Mouse (Mus musculus) lung, embryonic 14.5 days (tissue): ENCODE measurements around the gene Ric8b. TPM values are rescaled to one million over a fixed set of nuclear protein-coding genes. Genes with fewer than 3 reads are reported as not detected.

Source experiments
- ATAC-seq: fragments of 200-750 bp; cut with Nextera tagmentation; 2 replicates; pipeline ENCODE4 v1.8.0; 2017; ENCODE audit warnings: mild to moderate bottlenecking, moderate TSS enrichment, moderate library complexity; ENCODE audit not compliant: insufficient read depth
- DNase-seq: peaks from one replicate; pipeline ENCODE4 v3.0.0-alpha.2; 2015
- H3K27ac ChIP-seq: fragments of 300-500 bp; sonication (generic); 2 replicates; pipeline ENCODE4 v1.5.1; 2014; ENCODE audit warnings: low read depth, mild to moderate bottlenecking, moderate library complexity
- H3K27me3 ChIP-seq: fragments of 300-500 bp; sonication (generic); 2 replicates; pipeline ENCODE4 v1.6.1; 2014; ENCODE audit warnings: low read length, control low read depth; ENCODE audit not compliant: insufficient read depth
- H3K36me3 ChIP-seq: fragments of 300-500 bp; sonication (generic); 2 replicates; pipeline ENCODE4 v1.6.1; 2014; ENCODE audit warnings: control low read depth; ENCODE audit not compliant: insufficient read depth
- H3K4me1 ChIP-seq: fragments of 300-500 bp; sonication (generic); 2 replicates; pipeline ENCODE4 v1.6.1; 2014; ENCODE audit warnings: antibody characterized with exemption, control low read depth; ENCODE audit not compliant: insufficient read depth
- H3K4me2 ChIP-seq: fragments of 300-500 bp; sonication (generic); 2 replicates; pipeline ENCODE4 v1.6.1; 2014; ENCODE audit warnings: mild to moderate bottlenecking
- H3K4me3 ChIP-seq: fragments of 300-500 bp; sonication (generic); 2 replicates; pipeline ENCODE4 v1.5.1; 2014; ENCODE audit warnings: low read depth, low read length
- H3K9ac ChIP-seq: fragments of 300-500 bp; sonication (generic); 2 replicates; pipeline ENCODE4 v1.6.1; 2014
- H3K9me3 ChIP-seq: fragments of 300-500 bp; sonication (generic); 2 replicates; pipeline ENCODE4 v1.6.1; 2016; ENCODE audit warnings: low read depth, low read length, control low read depth
- CTCF ChIP-seq: IDR thresholded peaks from 2 replicates; pipeline ENCODE4 v1.5.1; 2016; ENCODE audit warnings: antibody characterized with exemption, low read depth
- WGBS: fragments of 180-500 bp; shearing (Covaris S2); extraction: QIAGEN DNeasy Blood & Tissue Kit; methylation state at CpG from one replicate; pipeline ENCODE4 v1.1.7; 2014; 5-methylcytosine and 5-hydroxymethylcytosine counted together
- polyA plus RNA-seq: library from polyadenylated mRNA; unstranded; fragments of >200 nt; fragmentation: Nextera tagmentation; extraction: Ambion mirVana; gene quantifications from 2 replicates; pipeline ENCODE4 v1.2.1, GENCODE M21; 2014

The Ric8b gene
- polyA plus RNA-seq, 1 experiment from 2014 or later = 18.6 TPM

DNA sequence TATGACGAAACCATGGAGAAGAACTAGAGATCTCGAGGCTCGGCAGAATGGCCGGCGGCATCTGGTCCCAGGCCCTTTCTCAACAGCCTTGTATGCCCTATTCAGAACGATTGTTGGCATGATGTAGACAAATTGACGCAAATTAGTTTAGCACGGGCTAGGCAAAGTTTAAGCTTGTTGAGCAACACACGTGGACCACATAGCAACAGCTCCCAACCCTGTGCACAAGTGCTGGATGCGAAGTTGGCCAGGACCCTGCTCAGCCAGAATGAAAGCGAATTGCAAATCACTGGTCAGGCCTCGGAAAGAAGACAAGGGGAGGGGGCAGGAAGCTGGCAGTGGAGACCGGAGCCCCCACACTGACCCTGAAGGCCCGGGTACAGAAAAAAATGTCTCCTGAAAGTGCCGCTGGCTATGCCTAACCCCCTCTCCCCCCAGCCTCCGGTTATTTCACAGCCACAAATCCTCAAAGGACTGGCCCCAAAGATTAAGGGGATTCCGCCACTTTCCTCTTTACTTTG lies 126.8 kb downstream of the Ric8b start:
- 28% methylated on average over 17 of the region's 17 CpGs for WGBS
- Histone ChIP-seq H3K4me2 (peak overlapping the region; percentile 59), H3K4me1 (no peaks in the 10 kb centered on the region; the same call in 1 of the 2 replicates), H3K27ac (no peak overlapping the region), H3K9me3 (no peaks in the 10 kb centered on the region), H3K36me3 (no peaks in the 10 kb centered on the region), H3K27me3 (no peaks in the 10 kb centered on the region), H3K4me3 (no peak overlapping the region), H3K9ac (peak overlapping the region; percentile 44)
- DNase-seq = peak; percentile 47
- TF ChIP-seq CTCF = no peak
- ATAC-seq = 0 out of 2 replicates have a peak, but pooled peaks have one; percentile 36

DNA sequence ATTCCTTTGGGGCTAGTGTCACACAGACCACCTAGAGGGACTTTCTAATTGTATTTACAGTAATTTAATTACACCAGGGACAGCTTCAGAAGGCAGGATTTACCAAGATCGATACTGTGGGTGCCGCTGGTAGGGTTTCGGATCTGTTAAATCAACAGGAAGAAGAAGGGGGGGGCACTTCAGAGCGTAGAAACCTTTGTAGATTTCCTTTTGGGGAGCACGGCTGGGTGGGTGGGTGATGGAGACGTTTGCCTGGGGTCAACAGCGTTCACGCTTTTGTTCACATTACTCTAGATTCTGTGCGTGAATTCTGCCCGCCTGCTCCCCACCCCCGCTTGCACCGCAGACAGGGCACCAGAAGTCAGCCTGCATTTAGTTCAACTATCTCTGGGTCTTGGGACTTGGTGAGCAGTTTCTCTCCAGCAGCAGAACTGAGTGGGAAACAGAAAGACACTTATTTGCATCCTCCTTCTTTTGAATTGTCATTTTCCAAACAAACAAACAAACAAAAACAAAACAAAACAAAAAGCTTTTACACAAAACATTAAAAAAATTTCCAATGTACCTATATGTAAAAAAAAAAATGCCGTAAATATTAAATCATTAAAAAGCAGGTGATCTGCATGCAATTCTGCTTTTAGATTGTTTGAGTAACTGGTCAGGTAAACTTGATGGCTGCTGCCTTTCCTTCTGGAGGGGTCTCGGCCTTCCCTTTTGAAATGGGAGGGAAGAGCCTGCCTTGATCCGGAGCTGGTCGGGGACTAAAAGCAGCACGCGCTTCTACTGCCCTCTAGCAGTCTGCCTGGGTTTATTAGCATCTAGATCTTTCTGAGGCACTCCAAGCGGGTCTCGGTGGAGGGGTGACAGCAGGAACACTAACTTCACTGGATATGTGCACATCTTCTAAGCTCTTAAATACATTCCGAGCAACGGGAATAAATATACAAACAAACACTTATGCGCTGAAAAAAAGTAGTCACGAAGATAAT lies 127.6 kb downstream of the Ric8b start:
- Histone ChIP-seq H3K27ac (no peak overlapping the region), H3K4me2 (peak overlapping the region; percentile 59), H3K4me3 (peak overlapping the region; percentile 24), H3K36me3 (no peaks in the 10 kb centered on the region), H3K9ac (peak overlapping the region; percentile 44), H3K9me3 (no peaks in the 10 kb centered on the region), H3K27me3 (no peaks in the 10 kb centered on the region), H3K4me1 (no peaks in the 10 kb centered on the region; the same call in 1 of the 2 replicates)
- TF ChIP-seq CTCF = peak; percentile 77
- WGBS = 12% methylated on average over 24 of the region's 24 CpGs
- ATAC-seq = 0 out of 2 replicates have a peak, but pooled peaks have one; percentile 55
- DNase-seq = peak; percentile 85

DNA sequence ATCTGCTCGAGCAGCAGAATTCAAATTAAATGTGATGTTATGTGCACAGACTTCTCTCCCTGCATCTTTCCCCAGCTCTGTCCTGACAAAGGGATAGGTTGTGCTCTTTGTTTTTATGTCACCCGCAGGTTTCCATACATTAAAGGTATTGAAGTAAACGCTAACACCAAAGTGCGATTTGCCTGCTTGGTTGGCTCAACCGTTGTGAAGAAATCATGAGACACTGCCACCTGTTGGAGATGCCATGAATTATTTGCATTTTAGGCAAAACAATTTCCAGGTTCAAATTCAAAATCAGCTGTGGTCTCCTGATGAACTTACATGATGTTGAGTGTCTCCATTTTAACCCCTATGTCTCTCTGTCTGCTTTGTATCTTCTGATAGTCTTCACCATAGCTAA lies 129.2 kb downstream of the Ric8b start:
- Histone ChIP-seq H3K27ac (no peak overlapping the region), H3K9me3 (no peaks in the 10 kb centered on the region), H3K36me3 (no peaks in the 10 kb centered on the region), H3K9ac (no peak overlapping the region), H3K4me1 (no peaks in the 10 kb centered on the region; the same call in 1 of the 2 replicates), H3K27me3 (no peaks in the 10 kb centered on the region), H3K4me3 (no peak overlapping the region), H3K4me2 (no peak overlapping the region)
- WGBS = 21% methylated on average over 5 of the region's 5 CpGs
- DNase-seq = peak; percentile 80
- peak; percentile 75 for TF ChIP-seq CTCF
- ATAC-seq = no peak

DNA sequence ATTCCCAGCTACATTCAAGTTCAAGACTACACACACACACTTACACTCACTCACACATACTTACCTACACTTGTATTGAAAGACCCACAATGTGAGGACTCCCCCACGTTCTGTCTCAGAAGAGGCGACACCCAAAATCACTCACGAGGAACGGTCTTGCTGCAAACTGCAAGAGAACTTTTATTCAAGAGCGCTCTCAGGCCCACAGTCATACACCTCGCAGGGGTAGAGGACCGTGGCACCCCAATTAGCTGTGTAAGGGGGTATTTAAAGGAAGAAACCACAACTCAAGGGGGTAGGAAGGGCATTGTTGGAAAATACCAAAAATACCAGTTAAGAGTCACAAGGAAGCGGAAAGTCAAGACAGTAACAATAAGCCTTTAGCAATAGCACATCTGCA lies 130.6 kb downstream of the Ric8b start:
- no peaks in the 10 kb centered on the region for H3K36me3 ChIP-seq
- no peak overlapping the region for H3K27ac ChIP-seq
- no peaks in the 10 kb centered on the region for H3K9me3 ChIP-seq
- no peaks in the 10 kb centered on the region for H3K27me3 ChIP-seq
- ATAC-seq (no peak), DNase-seq (no peak)
- no peak overlapping the region for H3K4me3 ChIP-seq
- no peak overlapping the region for H3K4me2 ChIP-seq
- WGBS = 93% methylated on average over 8 of the region's 8 CpGs
- H3K4me1 ChIP-seq = no peaks in the 10 kb centered on the region; the same call in 1 of the 2 replicates
- no peak for TF ChIP-seq CTCF
- H3K9ac ChIP-seq = no peak overlapping the region

DNA sequence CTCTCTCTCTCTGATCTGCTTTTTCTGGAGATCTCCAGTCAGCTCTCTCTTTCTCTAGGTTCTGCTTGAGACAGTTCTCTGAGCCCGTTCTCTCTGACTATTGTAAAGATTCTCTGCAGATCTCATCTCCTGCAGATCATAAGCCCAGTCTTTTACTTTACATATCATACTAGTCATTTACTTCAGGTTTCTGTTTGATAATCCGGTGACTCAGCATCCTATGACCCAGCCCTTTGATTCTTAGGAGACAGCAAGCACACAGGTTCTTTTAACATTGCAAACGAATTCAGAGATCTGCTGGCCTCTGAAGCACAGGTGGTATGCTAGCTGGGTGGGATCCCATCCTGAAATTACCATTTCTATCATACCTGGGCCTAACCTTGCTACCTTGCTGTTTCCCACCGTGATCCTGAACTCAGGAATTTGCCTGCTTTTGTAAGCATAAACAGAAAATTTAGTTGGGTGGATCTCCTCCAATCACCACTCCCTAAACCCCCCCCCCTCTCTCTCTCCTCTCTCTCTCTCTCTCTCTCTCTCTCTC lies 133.3 kb downstream of the Ric8b start:
- DNase-seq (no peak), ATAC-seq (no peak)
- no peak overlapping the region for H3K4me2 ChIP-seq
- no peaks in the 10 kb centered on the region for H3K36me3 ChIP-seq
- no peak for TF ChIP-seq CTCF
- no peak overlapping the region for H3K4me3 ChIP-seq
- no peak overlapping the region for H3K27ac ChIP-seq
- no peaks in the 10 kb centered on the region for H3K4me1 ChIP-seq
- no peaks in the 10 kb centered on the region for H3K9me3 ChIP-seq
- no peaks in the 10 kb centered on the region for H3K27me3 ChIP-seq
- WGBS = 54% methylated on average over 4 of the region's 4 CpGs
- H3K9ac ChIP-seq = no peak overlapping the region

DNA sequence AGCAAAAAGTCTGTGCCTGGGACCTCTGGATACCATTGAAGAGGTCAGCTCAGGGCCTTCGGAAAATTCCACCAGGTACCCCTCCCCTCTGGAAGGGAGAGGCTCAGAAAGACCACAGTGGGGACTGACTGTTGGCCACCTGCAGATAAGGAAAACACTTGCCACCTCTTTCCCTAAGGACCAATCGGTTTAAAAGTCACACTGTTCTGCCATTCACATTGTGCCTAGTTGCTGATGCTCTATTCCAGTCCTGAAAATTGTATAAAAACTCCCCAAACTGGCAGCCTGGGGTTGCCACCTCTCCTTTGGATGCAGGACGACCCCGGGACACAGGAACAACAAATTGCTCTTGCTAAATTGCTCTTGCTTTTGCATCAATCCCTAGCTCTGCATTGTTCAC lies 135.0 kb downstream of the Ric8b start:
- DNase-seq (no peak), ATAC-seq (no peak)
- Histone ChIP-seq H3K4me2 (no peak overlapping the region), H3K9ac (no peak overlapping the region), H3K27ac (no peak overlapping the region), H3K36me3 (no peaks in the 10 kb centered on the region), H3K4me3 (no peak overlapping the region), H3K4me1 (no peaks in the 10 kb centered on the region), H3K27me3 (no peaks in the 10 kb centered on the region), H3K9me3 (no peaks in the 10 kb centered on the region)
- no peak for TF ChIP-seq CTCF
- WGBS = 23% methylated on average over 4 of the region's 4 CpGs

DNA sequence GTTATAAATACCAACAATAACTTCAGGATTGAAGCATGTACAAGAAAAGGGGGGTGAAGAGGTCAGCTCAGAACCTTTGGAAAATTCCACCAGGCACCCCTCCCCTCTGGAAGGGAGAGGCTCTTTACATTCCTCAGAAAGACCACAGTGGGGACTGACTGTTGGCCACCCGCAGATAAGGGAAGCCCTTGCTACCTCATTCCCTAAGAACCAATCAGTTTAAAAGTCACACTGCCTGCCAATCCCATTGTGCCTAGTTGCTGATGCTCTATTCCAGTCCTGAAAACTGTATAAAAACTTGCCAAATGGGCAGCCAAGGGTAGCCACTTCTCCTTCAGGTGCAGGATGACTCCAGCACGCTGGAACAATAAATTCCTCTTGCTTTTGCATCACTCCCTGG lies 137.5 kb downstream of the Ric8b start:
- Histone ChIP-seq H3K4me3 (no peak overlapping the region), H3K9ac (no peak overlapping the region), H3K36me3 (no peaks in the 10 kb centered on the region), H3K4me1 (no peaks in the 10 kb centered on the region), H3K27me3 (no peaks in the 10 kb centered on the region), H3K4me2 (no peak overlapping the region), H3K27ac (no peak overlapping the region), H3K9me3 (no peaks in the 10 kb centered on the region)
- 85% methylated on average over 2 of the region's 2 CpGs for WGBS
- TF ChIP-seq CTCF = no peak
- no peak for ATAC-seq
- no peak for DNase-seq

Other genes with a start within 250 kb of the Ric8b start
- gene Rfx4, start 161.6 kb upstream of the Ric8b start, polyA plus RNA-seq = not detected in 2 replicates
- gene Fhl4, start 184.9 kb downstream of the Ric8b start, polyA plus RNA-seq = 0.99 and 1.3 TPM in 2 replicates
- gene Tmem263, start 185.0 kb downstream of the Ric8b start, polyA plus RNA-seq = 71.4 and 72.4 TPM in 2 replicates
- 10.4 and 15.2 TPM in 2 replicates for gene Mterf2, start 210.4 kb downstream of the Ric8b start, polyA plus RNA-seq